Mouse (Mus musculus): ENCODE measurements around the gene Myl9. TPM values are rescaled to one million over a fixed set of nuclear protein-coding genes. Genes with fewer than 3 reads are reported as not detected.

The Myl9 gene
- total and polyA plus RNA-seq, 3 experiments = 1.2 to 1.3 TPM; not detected in 1

GRCm38 (mm10) chr2:156781836-156782480, 6.7 kb downstream of the Myl9 start (continued):
- TF ChIP-seq TBP (IDR thresholded peaks at IDR 0.05; ENCODE audit: low read depth, low read length) (no peak), RCOR1 (IDR thresholded peaks at IDR 0.05; ENCODE audit: low read depth, low read length) (peak; percentile 38; the same call in 1 of the 2 replicates), POLR2AphosphoS2 (IDR thresholded peaks at IDR 0.05; ENCODE audit: low read length) (no peak), GATA1 (IDR thresholded peaks at IDR 0.05; ENCODE audit: low read depth, low read length) (no peak), ZKSCAN1 (IDR thresholded peaks at IDR 0.05; ENCODE audit: low read depth, low read length) (no peak), HCFC1 (IDR thresholded peaks at IDR 0.05; ENCODE audit: low read depth, low read length) (no peak), CTCF (IDR thresholded peaks at IDR 0.05 in 2 of 3, conservative IDR thresholded peaks at IDR 0.05 in 1 of 3; ENCODE audit: control insufficient read depth in 1 of 3, insufficient read depth in 1 of 3, low read depth in 2 of 3, low read length in 3 of 3, poor library complexity in 1 of 3, severe bottlenecking in 1 of 3) (peak; percentile 21 to 57 (median 28); a peak in 5 of 6 replicates), POLR2AphosphoS5 (IDR thresholded peaks at IDR 0.05; ENCODE audit: borderline replicate concordance, low read depth, low read length) (no peak), TAL1 (IDR thresholded peaks at IDR 0.05; ENCODE audit: low read length) (peak; percentile 82), ETS1 (IDR thresholded peaks at IDR 0.05; ENCODE audit: low read depth, low read length) (peak; percentile 66; the same call in 1 of the 2 replicates), TCF12 (IDR thresholded peaks at IDR 0.05; ENCODE audit: low read depth, low read length) (peak; percentile 52; the same call in 1 of the 2 replicates), UBTF (IDR thresholded peaks at IDR 0.05; ENCODE audit: borderline replicate concordance, insufficient read depth, low read depth, low read length) (no peak)

DNA sequence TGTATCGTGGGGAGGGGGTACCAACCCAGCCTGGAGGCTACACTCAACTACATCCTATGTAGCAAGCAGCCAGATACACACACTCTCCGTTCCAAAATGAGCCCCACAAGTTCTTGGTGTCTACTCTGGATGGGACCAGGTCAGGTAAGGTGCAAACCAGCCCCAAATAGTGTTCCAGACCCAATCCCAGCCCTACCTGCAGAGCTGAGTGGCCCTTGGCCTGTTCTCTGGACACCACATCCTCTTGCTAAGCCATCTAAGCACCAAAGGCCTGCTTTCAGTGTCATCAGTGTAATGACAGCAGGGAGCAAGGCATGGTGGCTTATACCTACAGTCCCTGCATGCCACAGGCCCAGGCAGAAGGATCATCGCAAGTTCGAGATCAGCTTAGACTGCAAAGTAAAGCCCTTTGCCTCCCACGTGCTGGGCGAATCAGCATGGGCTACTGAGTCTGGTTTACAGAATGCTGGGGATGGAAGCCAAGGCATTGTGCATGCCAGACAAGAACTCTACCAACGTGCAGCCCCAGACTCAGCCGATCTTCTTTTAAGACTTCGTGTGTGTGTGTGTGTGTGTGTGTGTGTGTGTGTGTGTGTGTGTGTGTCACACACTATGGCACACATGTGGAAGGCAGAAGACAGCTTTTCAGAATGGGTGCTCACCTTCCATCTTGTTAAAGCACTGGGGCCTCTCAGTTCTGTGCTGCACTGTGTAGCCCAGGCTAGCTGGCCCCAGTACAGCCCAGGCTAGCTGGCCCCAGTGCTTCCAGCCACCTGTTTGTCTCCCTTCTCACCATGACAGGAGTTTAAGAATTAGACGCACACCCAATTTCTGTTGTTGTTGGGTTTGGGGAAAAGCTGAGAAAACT, 7.5 kb downstream of the Myl9 start:
- Histone ChIP-seq H3K27ac (ENCODE audit: control insufficient read depth, low read depth, low read length) (peak overlapping the region; percentile 96), H3K36me3 (ENCODE audit: control insufficient read depth in 1 of 2, insufficient read depth in 2 of 2, low read length in 2 of 2) (peaks cover 0 to 29% of the 10 kb centered on the region in 2 experiments; a peak in 2 of 4 replicates), H3K79me2 (ENCODE audit: control insufficient read depth, insufficient read depth, low read length, poor library complexity) (no peaks in the 10 kb centered on the region), H3K9me3 (replicated peaks; ENCODE audit: insufficient read depth, low read length) (no peaks in the 10 kb centered on the region), H3K4me1 (ENCODE audit: control insufficient read depth in 1 of 2, insufficient read depth in 2 of 2, low read length in 2 of 2) (peaks cover 19 to 45% of the 10 kb centered on the region in 2 experiments), H3K4me3 (ENCODE audit: control insufficient read depth in 1 of 2, insufficient read depth in 1 of 2, low read depth in 2 of 2, low read length in 2 of 2) (no peak overlapping the region), H3K27me3 (ENCODE audit: control insufficient read depth in 1 of 2, insufficient read depth in 2 of 2, low read length in 2 of 2) (no peaks in the 10 kb centered on the region), H3K9ac (ENCODE audit: control insufficient read depth, low read depth, low read length, poor library complexity, severe bottlenecking) (peak overlapping the region; percentile 51)
- peak; percentile 77 for DNase-seq (ENCODE audit: low read depth, low spot score)
- TF ChIP-seq SMC3 (IDR thresholded peaks at IDR 0.05; ENCODE audit: low read depth, low read length) (no peak), SIN3A (IDR thresholded peaks at IDR 0.05; ENCODE audit: low read length) (no peak), USF1 (IDR thresholded peaks at IDR 0.05; ENCODE audit: low read depth, low read length) (peak; percentile 29; the same call in 1 of the 2 replicates), GATA1 (IDR thresholded peaks at IDR 0.05; ENCODE audit: low read depth, low read length) (no peak), BHLHE40 (IDR thresholded peaks at IDR 0.05; ENCODE audit: borderline replicate concordance, low read depth, low read length) (no peak), MYC (IDR thresholded peaks at IDR 0.05; ENCODE audit: low read depth, low read length) (peak; percentile 62), CHD1 (IDR thresholded peaks at IDR 0.05; ENCODE audit: low read depth, low read length) (peak; percentile 55; the same call in 1 of the 2 replicates), POLR2A (IDR thresholded peaks at IDR 0.05; ENCODE audit: control insufficient read depth in 1 of 2, insufficient read depth in 1 of 2, low read depth in 1 of 2, low read length in 2 of 2, poor library complexity in 1 of 2) (0 out of 4 replicates have a peak, but pooled peaks have one; percentile 17), HCFC1 (IDR thresholded peaks at IDR 0.05; ENCODE audit: low read depth, low read length) (no peak), CTCF (IDR thresholded peaks at IDR 0.05 in 2 of 3, conservative IDR thresholded peaks at IDR 0.05 in 1 of 3; ENCODE audit: control insufficient read depth in 1 of 3, insufficient read depth in 1 of 3, low read depth in 2 of 3, low read length in 3 of 3, poor library complexity in 1 of 3, severe bottlenecking in 1 of 3) (no peak), EP300 (IDR thresholded peaks at IDR 0.05; ENCODE audit: low read depth in 1 of 2, low read length in 2 of 2) (no peak), MEF2A (IDR thresholded peaks at IDR 0.05; ENCODE audit: extremely low read depth, insufficient replicate concordance, low read depth, low read length, poor library complexity, severe bottlenecking) (no peak), TAL1 (IDR thresholded peaks at IDR 0.05; ENCODE audit: low read length) (no peak), MAX (IDR thresholded peaks at IDR 0.05; ENCODE audit: low read length) (peak; percentile 84)
